Mouse (Mus musculus): ENCODE data around the gene Itgb1bp1. TPM values are rescaled to one million over a fixed set of nuclear protein-coding genes. Genes with fewer than 3 reads are reported as not detected.

Gene Itgb1bp1
- total RNA-seq, 2 experiments from 2014 or later: 34.3 to 37.1 TPM

- DNase-seq (ENCODE audit: low spot score in 2 of 2): no peak
- intact Hi-C loops (cut with DNase I): no loop called here
Measured at GRCm38 (mm10) chr12:21305741-21306140, 19.7 kb upstream of the Itgb1bp1 start.

GRCm38 (mm10) chr12:21302361-21302783 is 16.3 kb upstream of the Itgb1bp1 start:
- DNase-seq (ENCODE audit: low spot score in 2 of 2): no peak
- intact Hi-C loops (cut with DNase I): no loop called here

GRCm38 (mm10) chr12:21301932-21302331 is 15.8 kb upstream of the Itgb1bp1 start:
- DNase-seq (ENCODE audit: low spot score in 2 of 2): no peak
- intact Hi-C loops (cut with DNase I): no loop called here

- DNase-seq (ENCODE audit: low spot score in 2 of 2): no peak
- intact Hi-C loops (cut with DNase I): no loop called here
Measured at GRCm38 (mm10) chr12:21301324-21301723, 15.2 kb upstream of the Itgb1bp1 start.

GRCm38 (mm10) chr12:21298856-21299255 is 12.8 kb upstream of the Itgb1bp1 start:
- no peak for DNase-seq (ENCODE audit: low spot score in 2 of 2)
- intact Hi-C loops (cut with DNase I): no loop called here

- DNase-seq (ENCODE audit: low spot score in 2 of 2): no peak
- intact Hi-C loops (cut with DNase I): no loop called here
Measured at GRCm38 (mm10) chr12:21289651-21290050, 3.6 kb upstream of the Itgb1bp1 start.

GRCm38 (mm10) chr12:21288716-21289395 is 2.8 kb upstream of the Itgb1bp1 start:
- intact Hi-C loops (cut with DNase I): no loop called here
- DNase-seq (ENCODE audit: low spot score in 2 of 2): no peak

- DNase-seq (ENCODE audit: low spot score in 2 of 2): peak; percentile 34 to 41
- intact Hi-C loops (cut with DNase I): no loop called here
Measured at GRCm38 (mm10) chr12:21286712-21287650, 897 bp upstream of the Itgb1bp1 start.

GRCm38 (mm10) chr12:21285508-21286242 is 409 bp downstream of the Itgb1bp1 start:
- intact Hi-C loops (cut with DNase I): no loop called here
- no peak for DNase-seq (ENCODE audit: low spot score in 2 of 2)

- intact Hi-C loops (cut with DNase I): no loop called here
- no peak for DNase-seq (ENCODE audit: low spot score in 2 of 2)
Measured at GRCm38 (mm10) chr12:21284761-21285441, 1.2 kb downstream of the Itgb1bp1 start, which contains the start of gene Cpsf3. Gene Cpsf3, plus strand, starts transcription at chr12:21285391.

- DNase-seq (ENCODE audit: low spot score in 2 of 2): no peak
- intact Hi-C loops (cut with DNase I): no loop called here
Measured at GRCm38 (mm10) chr12:21277352-21277864, 8.7 kb downstream of the Itgb1bp1 start.

GRCm38 (mm10) chr12:21274446-21274845 is 11.6 kb downstream of the Itgb1bp1 start:
- no peak for DNase-seq (ENCODE audit: low spot score in 2 of 2)
- intact Hi-C loops (cut with DNase I): no loop called here

- intact Hi-C loops (cut with DNase I): loop anchor here (5.0 to 10.0 kb wide), 2 partner anchors 136 to 183 kb away; no protein-coding TSS in a partner anchor
- no peak for DNase-seq (ENCODE audit: low spot score in 2 of 2)
Measured at GRCm38 (mm10) chr12:21268083-21268616, 17.9 kb downstream of the Itgb1bp1 start.

- intact Hi-C loops (cut with DNase I): loop anchor here (2.0 to 10.0 kb wide), 3 partner anchors 34 to 182 kb away; no protein-coding TSS in a partner anchor
- DNase-seq (ENCODE audit: low spot score in 2 of 2): no peak
Measured at GRCm38 (mm10) chr12:21266784-21267098, 19.3 kb downstream of the Itgb1bp1 start.

GRCm38 (mm10) chr12:21265946-21266783 is 19.9 kb downstream of the Itgb1bp1 start:
- intact Hi-C loops (cut with DNase I): loop anchor here (2.0 to 10.0 kb wide), 4 partner anchors 33 to 181 kb away; no protein-coding TSS in a partner anchor
- DNase-seq (ENCODE audit: low spot score in 2 of 2): peak; percentile 80 to 90

GRCm38 (mm10) chr12:21265501-21265900 is 20.6 kb downstream of the Itgb1bp1 start:
- no peak for DNase-seq (ENCODE audit: low spot score in 2 of 2)
- intact Hi-C loops (cut with DNase I): loop anchor here (2.0 to 10.0 kb wide), 3 partner anchors 133 to 181 kb away; no protein-coding TSS in a partner anchor

- intact Hi-C loops (cut with DNase I): loop anchor here (2.0 to 10.0 kb wide), 3 partner anchors 133 to 180 kb away; no protein-coding TSS in a partner anchor
- DNase-seq (ENCODE audit: low spot score in 2 of 2): no peak
Measured at GRCm38 (mm10) chr12:21264970-21265369, 21.1 kb downstream of the Itgb1bp1 start.
